Mouse (Mus musculus): ENCODE data around the gene Trip10.

- no peak for TF ChIP-seq CTCF (conservative IDR thresholded peaks at IDR 0.05 in 1 of 2, IDR thresholded peaks at IDR 0.05 in 1 of 2; ENCODE audit: low read depth in 2 of 2, low read length in 2 of 2)
- no peak for TF ChIP-seq MYC (IDR thresholded peaks at IDR 0.05; ENCODE audit: low read depth, low read length)
- no peak for TF ChIP-seq EP300 (IDR thresholded peaks at IDR 0.05; ENCODE audit: low read length)
- TF ChIP-seq MXI1 (IDR thresholded peaks at IDR 0.05; ENCODE audit: low read depth, low read length): no peak
- no peak for TF ChIP-seq POLR2AphosphoS2 (IDR thresholded peaks at IDR 0.05; ENCODE audit: low read depth, low read length)
- no peak for TF ChIP-seq E2F4 (IDR thresholded peaks at IDR 0.05; ENCODE audit: insufficient replicate concordance, low read depth, low read length)
- TF ChIP-seq ELF1 (IDR thresholded peaks at IDR 0.05; ENCODE audit: low read depth, low read length): no peak
- no peak for TF ChIP-seq POLR2A (IDR thresholded peaks at IDR 0.05; ENCODE audit: low read depth, low read length)
These were observed 10.5 kb downstream of the Trip10 start for GRCm38 (mm10) chr17:57259742-57260141.
